Mouse (Mus musculus) R1 (cell line): ENCODE data around the gene Cacna2d3.
A peak's percentile ranks its signal among the peaks of the same experiment; 100 is the strongest.

Experiments
- DNase-seq: peaks from one replicate; pipeline ENCODE4 v3.0.0-alpha.2; 2018; ENCODE audit warnings: low read depth, low spot score

The Cacna2d3 gene

GRCm38 (mm10) chr14:29392851-29393250, 328.8 kb downstream of the Cacna2d3 start:
- no peak for DNase-seq

DNA sequence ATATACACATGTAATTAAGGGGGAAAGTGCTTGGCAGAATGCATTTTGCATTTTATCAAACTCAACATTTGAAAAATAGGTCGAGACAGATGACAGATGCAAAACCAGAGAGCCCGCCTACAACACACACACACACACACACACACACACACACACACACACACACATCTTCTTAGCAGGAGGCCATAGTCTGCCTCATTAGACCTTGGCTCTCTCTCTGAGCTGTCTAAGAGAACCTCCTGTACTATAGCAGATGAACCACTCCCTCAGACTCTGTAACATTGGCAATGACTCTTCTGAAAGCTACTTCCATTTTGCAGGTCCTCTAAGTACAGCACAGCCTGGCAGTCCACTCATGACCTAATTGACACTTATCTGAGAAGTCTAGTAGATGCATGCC, 330.2 kb downstream of the Cacna2d3 start:
- no peak for DNase-seq

DNA sequence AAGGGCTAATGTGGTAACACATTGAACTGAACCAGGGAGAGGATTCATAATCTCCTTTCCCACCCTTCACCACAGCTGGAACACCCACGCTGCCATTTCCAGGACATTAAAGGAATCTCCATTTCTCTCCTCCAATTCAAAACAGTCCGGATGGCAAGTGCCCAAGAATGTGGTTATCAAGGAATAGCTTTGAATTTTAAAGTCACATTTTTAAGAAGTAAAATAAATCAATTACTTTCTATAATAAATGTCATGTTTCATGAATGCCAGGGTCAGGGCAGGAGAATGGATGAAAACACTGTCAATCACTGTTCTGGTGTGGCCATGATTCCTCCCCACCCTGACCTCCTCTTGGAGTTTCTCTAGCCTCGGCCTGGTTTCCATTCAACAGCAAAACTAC, 333.9 kb downstream of the Cacna2d3 start:
- no peak for DNase-seq

DNA sequence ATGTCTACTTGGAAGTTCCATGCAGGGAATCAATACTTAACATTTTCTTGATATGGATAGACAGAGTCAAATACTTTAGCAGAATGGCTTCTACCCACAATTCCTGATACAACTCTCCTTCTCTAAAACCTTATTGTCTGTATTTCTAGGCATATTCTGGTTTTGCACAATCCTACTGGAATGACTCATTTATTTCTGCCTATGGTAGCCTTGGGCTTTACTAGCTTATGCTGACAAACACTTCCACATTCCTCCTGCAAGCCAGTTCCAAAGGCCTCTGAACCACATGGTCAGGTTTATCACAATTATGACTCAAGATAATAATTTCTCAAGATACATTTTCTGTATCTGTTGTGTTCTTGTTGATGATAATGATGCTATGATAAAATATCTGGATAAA, 336.2 kb downstream of the Cacna2d3 start:
- DNase-seq = no peak

GRCm38 (mm10) chr14:29382786-29383185, 338.9 kb downstream of the Cacna2d3 start:
- DNase-seq = peak; percentile 12

GRCm38 (mm10) chr14:29366911-29367310, 354.8 kb downstream of the Cacna2d3 start:
- DNase-seq = no peak

- no peak for DNase-seq
Observed at GRCm38 (mm10) chr14:29362448-29362847, 359.2 kb downstream of the Cacna2d3 start.

DNA sequence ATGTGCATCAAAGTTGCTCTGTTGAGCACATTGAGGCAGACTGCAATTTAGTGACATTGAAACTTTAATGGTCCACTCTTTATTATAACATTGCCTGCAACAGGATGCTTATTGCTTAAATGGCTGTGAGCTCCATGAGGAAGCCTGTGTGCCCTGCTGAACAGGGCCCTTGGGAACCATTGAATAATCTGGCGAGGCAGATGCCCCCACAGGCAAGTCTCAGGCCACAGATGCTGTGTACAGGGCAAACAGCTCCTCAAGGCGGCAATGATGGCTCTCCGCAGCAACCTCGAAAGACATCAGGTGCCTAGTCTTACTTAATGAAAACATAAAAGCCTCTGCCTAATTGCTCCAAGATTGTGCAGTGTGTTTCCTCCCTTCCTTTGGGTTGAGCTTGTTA, 371.0 kb downstream of the Cacna2d3 start:
- DNase-seq = no peak

DNA sequence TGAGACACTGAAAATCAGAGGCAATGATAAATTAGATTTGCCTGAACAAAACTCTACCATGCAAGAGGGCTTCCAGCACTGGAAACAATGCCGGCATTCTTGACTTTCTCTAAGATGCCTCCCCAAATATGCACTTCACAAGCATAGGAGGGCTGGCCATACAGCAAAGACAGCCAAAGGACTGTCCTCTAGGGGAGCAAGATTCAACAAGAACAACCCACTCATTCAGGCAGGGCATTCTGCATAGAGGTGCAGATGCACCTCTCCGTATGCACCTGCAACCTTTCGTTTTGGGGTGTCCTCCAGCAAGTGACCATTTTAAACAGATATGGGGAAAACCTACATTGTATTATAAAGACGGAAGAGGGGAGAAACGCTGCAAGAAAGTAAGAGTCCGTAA, 380.1 kb downstream of the Cacna2d3 start:
- no peak for DNase-seq

DNA sequence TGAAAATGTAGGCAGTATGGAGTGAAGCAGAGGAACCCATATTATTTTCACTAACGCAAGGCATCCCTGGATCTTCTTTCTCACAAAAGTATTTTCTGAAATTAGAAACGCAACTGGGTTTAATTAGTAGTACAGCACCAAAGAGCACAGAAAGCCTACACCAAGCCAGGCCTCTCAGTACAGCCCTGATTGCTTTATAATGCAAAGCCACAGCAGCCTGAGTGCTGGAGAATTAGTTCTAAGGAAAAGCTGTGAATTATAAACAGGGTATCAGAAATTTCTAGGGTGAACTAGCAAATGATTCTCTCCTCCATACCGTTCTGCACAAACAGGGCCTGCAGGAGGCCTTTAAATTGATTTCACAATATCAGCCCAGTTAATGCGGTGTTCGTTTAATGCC, 380.9 kb downstream of the Cacna2d3 start:
- no peak for DNase-seq

DNA sequence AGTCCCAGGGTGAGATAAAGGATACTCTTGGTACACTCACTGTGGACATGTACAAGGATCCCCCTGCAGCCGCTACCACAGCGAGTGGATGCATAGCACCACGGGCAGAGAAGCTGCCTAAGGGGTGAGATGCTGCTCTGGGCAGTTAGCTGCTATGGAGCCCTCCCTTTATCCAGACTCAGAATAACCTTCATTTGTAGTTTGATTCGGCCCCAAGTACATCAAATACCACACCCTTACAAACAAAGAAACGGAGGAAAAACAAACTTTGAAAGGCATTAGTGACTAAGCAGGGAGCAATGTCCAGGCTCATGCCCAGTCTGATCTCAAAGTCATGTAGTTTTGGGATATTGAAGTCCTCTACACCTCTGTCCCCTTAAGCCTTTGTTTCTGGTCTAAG, 386.8 kb downstream of the Cacna2d3 start:
- no peak for DNase-seq

GRCm38 (mm10) chr14:29334216-29334615, 387.4 kb downstream of the Cacna2d3 start:
- DNase-seq = no peak

GRCm38 (mm10) chr14:29324430-29324782, 397.3 kb downstream of the Cacna2d3 start:
- no peak for DNase-seq

DNA sequence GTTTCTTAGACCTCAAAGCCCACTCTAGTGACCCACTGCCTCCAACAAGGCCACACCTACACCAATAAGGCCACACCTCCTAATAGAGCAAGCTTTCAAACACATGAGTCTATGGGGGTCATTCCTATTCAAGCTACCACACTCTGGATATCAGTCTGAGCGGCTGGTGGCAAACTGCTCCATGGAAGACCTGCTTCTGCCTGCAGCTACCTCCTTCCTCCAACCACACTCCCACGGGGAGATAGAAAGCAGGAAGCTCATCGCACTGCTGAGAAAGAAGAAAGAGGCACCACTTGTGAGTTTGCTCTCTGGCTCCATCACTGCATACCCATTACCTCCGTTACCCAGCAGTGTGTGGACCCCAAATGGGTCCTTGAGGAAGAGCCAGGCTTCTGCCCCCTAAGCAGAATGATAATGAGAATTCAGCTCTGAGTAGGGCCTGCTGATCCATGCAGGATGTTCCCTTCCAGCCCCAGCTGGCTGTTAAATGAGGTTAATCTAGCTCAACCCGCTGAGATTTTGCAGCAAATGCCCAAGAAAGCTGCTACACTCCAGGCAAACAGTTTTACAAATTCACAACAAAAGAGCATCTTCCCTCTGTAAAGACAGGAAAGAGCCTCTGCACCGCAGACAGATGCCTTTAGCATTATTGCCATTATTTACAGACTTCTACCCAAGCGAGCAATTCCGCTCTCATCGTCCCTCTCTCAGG, 397.8 kb downstream of the Cacna2d3 start:
- no peak for DNase-seq

- no peak for DNase-seq
Observed at GRCm38 (mm10) chr14:29313431-29313830, 408.2 kb downstream of the Cacna2d3 start.

DNA sequence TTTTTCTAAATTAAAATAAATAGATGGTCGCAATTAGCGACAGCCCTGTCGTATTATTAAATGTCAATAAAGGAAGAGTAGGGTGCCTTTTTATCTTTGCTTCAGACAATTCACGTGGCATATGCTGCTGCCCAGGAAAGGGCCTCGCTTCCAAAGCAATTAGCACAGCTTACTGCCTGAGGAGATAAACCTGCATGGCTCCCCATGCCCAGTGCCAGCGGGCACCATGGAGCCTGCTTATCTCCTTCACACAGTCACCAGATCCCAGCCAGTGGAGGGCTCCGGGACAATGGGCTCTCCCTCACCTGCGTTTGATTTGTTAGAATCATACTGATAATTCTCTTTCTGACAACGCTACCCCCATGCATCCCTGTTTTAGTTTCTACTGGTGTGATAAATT, 416.0 kb downstream of the Cacna2d3 start:
- DNase-seq = no peak

- DNase-seq = no peak
Observed at GRCm38 (mm10) chr14:29296185-29296754, 425.4 kb downstream of the Cacna2d3 start.

GRCm38 (mm10) chr14:29278901-29279300, 442.8 kb downstream of the Cacna2d3 start:
- no peak for DNase-seq

DNA sequence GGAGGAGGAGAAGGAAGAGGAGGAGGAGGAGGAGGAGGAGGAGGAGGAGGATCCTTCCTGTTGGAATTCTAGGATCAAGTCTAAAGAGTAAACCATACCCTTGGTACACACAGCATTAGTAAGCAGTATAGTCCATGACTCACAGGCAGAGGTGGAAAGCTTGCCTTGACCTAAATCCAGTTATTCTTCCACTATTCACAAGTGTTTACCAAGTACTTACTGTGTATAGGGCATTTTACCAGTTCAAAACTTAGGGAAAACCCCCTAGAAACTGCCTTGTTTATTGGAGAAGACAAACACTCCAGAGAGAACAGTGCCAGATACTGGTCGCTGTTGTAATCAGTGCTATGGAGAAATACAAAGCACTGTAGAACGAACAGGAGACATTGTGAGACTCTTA, 443.3 kb downstream of the Cacna2d3 start:
- DNase-seq = no peak

GRCm38 (mm10) chr14:29277701-29278100, 444.0 kb downstream of the Cacna2d3 start:
- DNase-seq = no peak

- DNase-seq = no peak
Observed at GRCm38 (mm10) chr14:29273890-29274289, 447.8 kb downstream of the Cacna2d3 start.

GRCm38 (mm10) chr14:29270541-29270940, 451.1 kb downstream of the Cacna2d3 start:
- no peak for DNase-seq

DNA sequence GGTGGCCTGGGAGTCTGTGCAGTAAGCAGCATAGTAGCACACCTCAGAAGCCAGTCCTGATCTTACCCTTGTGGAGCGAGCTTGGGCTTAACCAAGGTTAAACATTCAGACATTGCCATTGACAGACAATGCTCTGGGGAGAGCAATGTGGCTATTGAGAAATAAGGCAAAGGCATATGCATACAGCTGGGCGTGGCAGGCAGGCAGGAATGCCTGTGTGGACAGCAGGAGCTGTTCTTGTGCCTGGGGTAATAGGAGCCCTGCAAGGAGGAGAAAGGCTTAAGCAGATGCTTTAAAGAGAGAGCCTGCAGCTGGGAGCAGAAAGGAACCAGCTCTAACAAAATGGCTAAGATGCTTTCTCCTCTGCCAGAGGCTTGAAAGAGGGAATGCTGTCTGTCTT, 451.8 kb downstream of the Cacna2d3 start:
- DNase-seq = peak; percentile 83

DNA sequence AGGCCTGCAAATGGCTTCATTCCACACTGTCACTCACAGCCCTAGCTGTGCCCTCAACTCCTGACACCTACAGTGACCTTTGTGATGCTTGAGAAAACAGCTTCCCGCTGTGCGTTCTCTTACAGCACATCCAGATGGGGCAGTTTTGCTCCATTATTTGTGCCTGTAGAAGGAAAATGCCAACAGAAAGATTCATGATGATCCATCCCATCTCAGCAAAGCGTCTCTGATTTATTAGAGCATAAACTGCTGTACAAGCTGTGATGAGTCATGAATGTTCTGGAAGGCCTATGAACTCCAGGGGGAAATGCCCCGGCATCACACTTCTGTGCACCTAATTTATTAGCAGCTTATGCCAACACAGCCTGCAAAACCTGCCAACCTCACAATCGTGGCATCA, 453.1 kb downstream of the Cacna2d3 start:
- DNase-seq = no peak
